Mouse (Mus musculus) heart, adult 2 months (tissue): ENCODE data around the gene Slc35g3.

Experiments used
- CTCF ChIP-seq: fragments of 200-600 bp; IDR thresholded peaks from 2 replicates; pipeline ENCODE4 v1.8.1; 2022; ENCODE audit warnings: antibody characterized with exemption, mild to moderate bottlenecking, moderate library complexity
- EP300 ChIP-seq: fragments of 200-500 bp; IDR thresholded peaks from 2 replicates; pipeline ENCODE4 v1.6.1; 2011; ENCODE audit warnings: low read depth, low read length, control low read depth; ENCODE audit not compliant: insufficient read depth
- POLR2A ChIP-seq: fragments of 200-500 bp; IDR thresholded peaks from 2 replicates; pipeline ENCODE4 v1.6.1; 2011; ENCODE audit warnings: mild to moderate bottlenecking, low read depth, low read length, control low read depth; ENCODE audit not compliant: insufficient read depth

DNA sequence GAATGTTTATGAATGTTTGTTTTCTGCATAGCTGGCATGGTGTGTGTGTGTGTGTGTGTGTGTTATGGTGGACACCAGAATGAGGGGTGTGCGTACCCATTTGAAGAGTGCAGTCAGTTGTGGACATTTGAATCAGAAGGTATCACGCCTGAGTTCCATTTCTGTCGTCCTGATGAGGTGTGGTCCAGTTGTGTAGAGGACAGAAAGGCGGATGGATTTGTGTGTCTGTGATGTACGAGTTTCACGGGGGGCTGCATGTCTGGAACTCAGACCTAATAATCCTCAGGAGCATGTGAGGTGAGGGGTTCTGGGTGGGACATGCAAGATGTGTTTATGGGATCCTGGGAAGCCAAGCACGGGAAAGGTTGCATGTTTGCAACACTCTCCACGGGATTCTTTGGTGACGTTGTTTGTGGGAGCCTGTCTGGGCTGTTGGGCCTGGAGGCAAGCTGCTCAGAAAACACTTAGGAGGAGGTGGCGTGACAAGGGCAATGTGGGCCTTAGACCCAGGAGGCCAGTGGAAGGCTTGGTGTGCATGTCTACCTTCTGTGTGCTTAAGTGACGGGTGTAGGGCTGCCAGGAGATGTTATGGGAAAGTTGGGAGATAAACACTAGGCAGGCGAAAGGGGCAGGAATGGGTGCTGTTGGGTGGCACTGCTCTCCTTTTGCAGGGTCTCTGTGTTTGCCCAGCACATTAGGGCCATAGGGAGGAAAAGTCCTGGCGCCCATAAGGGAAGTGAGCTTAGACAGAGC, 5.3 kb upstream of the Slc35g3 start:
- no peak for TF ChIP-seq CTCF
- no peak for TF ChIP-seq POLR2A
- no peak for TF ChIP-seq EP300
